Mouse (Mus musculus) lung, adult 2 months (tissue): ENCODE measurements around the gene Dpp6. TPM values are rescaled to one million over a fixed set of nuclear protein-coding genes. Genes with fewer than 3 reads are reported as not detected.

Experiments
- DNase-seq: peaks from one replicate; pipeline ENCODE4 v3.0.0; 2022
- H3K4me1 ChIP-seq: fragments of 200-500 bp; 2 replicates; pipeline ENCODE4 v1.6.1; 2011; ENCODE audit warnings: low read length; ENCODE audit not compliant: control insufficient read depth, insufficient read depth
- H3K4me3 ChIP-seq: fragments of 200-500 bp; replicated peaks from 2 replicates; pipeline ENCODE3; 2011; ENCODE audit warnings: low read depth, mild to moderate bottlenecking, control low read depth, low read length; ENCODE audit errors: extremely low read depth
- CTCF ChIP-seq: fragments of 200-500 bp; IDR thresholded peaks from 2 replicates; pipeline ENCODE4 v1.5.1; 2011; ENCODE audit warnings: mild to moderate bottlenecking, low read length, control low read depth; ENCODE audit not compliant: insufficient read depth
- POLR2A ChIP-seq: fragments of 200-500 bp; IDR thresholded peaks from 2 replicates; pipeline ENCODE4 v1.6.1; 2011; ENCODE audit warnings: low read depth, mild to moderate bottlenecking, control low read depth, low read length, borderline replicate concordance; ENCODE audit errors: extremely low read depth
- WGBS: fragments of 180-500 bp; shearing (Covaris S2); methylation state at CpG from one replicate; pipeline ENCODE4 v1.1.7; 2018; 5-methylcytosine and 5-hydroxymethylcytosine counted together
- polyA plus RNA-seq: library from polyadenylated mRNA; depleted of rRNA; stranded (reverse); fragments of >200 nt; gene quantifications from 2 replicates; pipeline ENCODE4 v1.2.3, GENCODE M21; 2012

Gene Dpp6
- polyA plus RNA-seq, 1 experiment = 0.40 TPM

DNA sequence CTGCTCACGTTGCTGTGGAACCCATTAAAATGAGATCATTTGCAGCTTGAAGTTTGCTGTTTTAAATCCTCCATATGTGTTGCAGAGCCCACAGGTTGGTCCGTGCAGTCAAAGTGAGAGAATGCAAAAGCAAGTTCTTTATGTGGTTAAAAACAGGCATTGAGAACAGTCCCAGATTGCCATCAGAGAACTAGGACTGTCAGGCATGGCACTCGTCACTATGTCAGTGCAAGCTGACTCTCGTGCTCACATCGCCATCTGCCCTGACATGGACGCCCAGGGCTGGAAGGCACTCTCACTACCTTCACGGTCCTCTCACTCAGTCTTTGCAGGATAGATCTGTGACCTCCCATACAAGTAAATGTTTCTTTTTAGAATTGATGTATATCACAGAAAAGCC is 600.4 kb downstream of the Dpp6 start:
- no peak for TF ChIP-seq CTCF
- TF ChIP-seq POLR2A = no peak
- no peaks in the 10 kb centered on the region for H3K4me1 ChIP-seq
- 66% methylated on average over 7 of the region's 7 CpGs for WGBS

DNA sequence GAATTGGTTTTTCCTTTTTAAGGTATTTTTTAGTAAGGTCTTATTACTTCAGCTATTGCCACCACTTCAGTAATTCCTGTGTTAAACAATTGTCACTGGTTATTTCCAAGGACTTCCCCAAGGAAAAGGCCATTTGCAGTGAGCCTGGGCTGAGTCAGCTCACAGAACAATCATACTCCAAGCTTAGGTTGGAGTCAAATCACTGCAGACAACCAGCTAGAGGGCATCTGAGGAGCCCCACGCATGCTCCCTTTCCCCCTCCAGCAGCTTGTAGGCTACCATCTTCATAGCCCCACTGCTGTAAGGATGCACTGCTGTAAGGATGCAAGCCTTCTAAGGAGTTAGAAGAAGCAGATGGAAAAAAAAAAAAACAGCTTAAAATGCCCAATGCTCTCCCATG is 601.9 kb downstream of the Dpp6 start:
- 61% methylated on average over 1 of the region's 1 CpGs for WGBS
- no peak overlapping the region for H3K4me3 ChIP-seq
- H3K4me1 ChIP-seq = no peaks in the 10 kb centered on the region
- no peak for DNase-seq
- TF ChIP-seq CTCF (no peak), POLR2A (no peak)

More for the DNA sequence above, 600.4 kb downstream of the Dpp6 start:
- no peak overlapping the region for H3K4me3 ChIP-seq
- no peak for DNase-seq

DNA sequence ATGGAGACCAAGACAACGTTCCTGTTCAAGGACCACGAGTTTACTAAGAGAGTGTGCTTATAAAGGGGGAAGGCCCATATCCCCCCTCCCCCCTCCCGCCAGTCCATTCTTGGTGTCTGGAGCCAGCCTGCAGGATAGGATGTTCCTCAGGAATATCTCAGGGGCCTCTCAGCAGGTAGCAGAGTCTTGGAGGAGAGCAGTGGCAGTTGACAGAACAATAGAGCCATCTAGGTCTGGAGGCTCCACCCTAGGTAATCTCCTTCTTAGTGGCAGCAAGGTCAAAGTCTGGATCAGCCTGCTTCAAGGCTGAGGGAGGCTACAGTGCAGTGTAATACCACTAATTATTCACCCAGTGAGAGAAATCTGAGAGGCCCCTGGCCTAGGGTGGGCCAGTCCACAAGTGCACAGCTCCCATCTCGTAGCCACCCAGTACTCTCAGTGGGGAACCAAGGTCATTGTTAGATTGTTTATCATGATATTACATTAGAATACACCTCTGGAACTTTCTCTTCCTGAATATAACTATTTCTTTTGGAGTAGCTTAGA is 604.2 kb downstream of the Dpp6 start:
- Histone ChIP-seq H3K4me1 (no peaks in the 10 kb centered on the region), H3K4me3 (no peak overlapping the region)
- DNase-seq = no peak
- TF ChIP-seq CTCF (no peak), POLR2A (no peak)
- 65% methylated on average over 4 of the region's 4 CpGs for WGBS

DNA sequence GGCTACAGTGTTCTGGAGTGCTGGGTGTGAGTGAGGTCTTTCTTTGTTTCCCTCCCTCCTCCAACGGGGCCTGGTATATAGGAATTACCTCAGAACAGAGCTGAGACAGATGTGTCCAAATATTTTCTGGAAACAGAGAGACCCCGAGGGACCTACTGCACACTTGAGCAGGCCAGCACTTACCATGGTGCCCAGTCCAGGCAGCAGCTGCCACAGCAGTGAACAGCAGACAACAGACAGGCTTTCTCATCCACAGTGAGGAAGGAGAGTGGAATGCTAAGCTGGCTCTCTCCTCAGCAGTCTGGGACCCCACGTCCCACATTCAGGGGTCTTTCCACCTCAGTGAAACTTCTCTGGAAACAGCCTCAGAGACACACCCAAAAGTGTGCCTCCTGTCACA is 606.8 kb downstream of the Dpp6 start:
- no peaks in the 10 kb centered on the region for H3K4me1 ChIP-seq
- WGBS = 72% methylated on average over 3 of the region's 3 CpGs
- DNase-seq = no peak
- no peak for TF ChIP-seq CTCF
- TF ChIP-seq POLR2A = no peak
- no peak overlapping the region for H3K4me3 ChIP-seq

DNA sequence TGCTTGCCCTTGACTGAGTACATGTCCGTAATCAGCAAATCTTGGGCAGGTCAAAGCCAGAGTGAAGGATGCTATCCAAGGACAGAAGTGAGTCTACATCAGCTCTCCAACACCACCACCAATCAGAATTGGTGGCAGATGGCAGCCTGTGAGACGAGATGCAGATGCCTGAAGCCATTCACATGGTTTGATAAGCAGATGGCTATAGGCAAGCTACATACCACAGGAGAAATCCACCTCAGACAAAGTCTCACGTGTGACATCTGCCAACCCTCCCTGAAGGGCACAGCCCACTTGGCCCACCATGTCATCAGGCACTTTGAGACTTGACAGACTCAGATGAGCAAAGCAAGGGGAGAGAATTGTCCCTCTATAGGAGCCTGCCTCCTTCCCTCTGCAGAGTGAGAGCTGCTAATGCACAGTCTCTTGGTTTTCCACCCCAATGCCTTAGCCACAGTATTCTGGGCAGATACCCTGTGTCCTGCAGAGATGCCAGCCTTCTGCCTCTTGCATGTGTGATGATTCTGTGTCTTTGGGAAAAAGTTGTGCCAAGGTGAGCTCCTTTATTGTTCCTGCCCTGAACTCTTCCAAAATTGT is 607.6 kb downstream of the Dpp6 start:
- TF ChIP-seq CTCF = no peak
- TF ChIP-seq POLR2A = no peak
- no peak for DNase-seq
- Histone ChIP-seq H3K4me1 (no peaks in the 10 kb centered on the region), H3K4me3 (no peak overlapping the region)
- 58% methylated on average over 3 of the region's 3 CpGs for WGBS

DNA sequence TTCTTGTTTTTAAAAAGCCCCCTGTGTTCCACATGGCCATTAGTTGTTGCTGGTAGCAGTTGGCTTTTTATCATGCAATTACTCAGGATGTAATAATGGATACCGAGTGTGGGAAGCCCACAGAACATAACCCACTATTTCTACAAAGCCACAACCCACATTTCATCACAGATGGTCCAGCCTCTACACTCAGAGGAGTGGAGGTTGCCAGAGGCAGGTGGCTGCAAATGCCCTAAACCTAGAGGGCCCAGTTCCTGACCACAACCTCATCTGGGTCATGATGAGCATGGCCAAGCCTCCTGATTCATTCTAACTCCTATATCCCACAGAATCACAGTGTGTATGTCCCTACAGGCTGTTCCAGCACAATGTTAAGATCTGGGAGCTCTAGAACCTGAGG is 609.2 kb downstream of the Dpp6 start:
- Histone ChIP-seq H3K4me1 (no peaks in the 10 kb centered on the region), H3K4me3 (no peak overlapping the region)
- DNase-seq = no peak
- WGBS = 70% methylated on average over 1 of the region's 1 CpGs
- TF ChIP-seq POLR2A (no peak), CTCF (no peak)

DNA sequence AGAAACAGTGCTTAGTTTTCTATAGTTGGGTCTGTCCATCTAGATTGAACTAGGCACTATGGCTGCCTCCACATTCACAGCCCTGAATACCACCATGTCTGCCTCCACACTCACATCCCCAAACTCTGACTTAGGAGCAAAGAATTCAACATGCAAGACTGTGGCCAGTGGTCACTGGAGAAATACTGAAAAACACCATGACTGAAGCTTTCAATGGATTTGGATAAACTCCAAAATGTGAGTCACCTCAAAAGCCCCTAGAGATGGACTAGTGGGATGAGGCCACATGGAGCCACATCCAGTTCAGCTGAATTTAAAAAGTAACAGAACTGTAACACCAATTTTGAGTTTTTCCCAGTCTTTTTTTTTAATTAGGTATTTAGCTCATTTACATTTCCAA is 616.6 kb downstream of the Dpp6 start:
- no peak overlapping the region for H3K4me3 ChIP-seq
- no peak for DNase-seq
- H3K4me1 ChIP-seq = no peaks in the 10 kb centered on the region
- TF ChIP-seq CTCF (no peak), POLR2A (no peak)

DNA sequence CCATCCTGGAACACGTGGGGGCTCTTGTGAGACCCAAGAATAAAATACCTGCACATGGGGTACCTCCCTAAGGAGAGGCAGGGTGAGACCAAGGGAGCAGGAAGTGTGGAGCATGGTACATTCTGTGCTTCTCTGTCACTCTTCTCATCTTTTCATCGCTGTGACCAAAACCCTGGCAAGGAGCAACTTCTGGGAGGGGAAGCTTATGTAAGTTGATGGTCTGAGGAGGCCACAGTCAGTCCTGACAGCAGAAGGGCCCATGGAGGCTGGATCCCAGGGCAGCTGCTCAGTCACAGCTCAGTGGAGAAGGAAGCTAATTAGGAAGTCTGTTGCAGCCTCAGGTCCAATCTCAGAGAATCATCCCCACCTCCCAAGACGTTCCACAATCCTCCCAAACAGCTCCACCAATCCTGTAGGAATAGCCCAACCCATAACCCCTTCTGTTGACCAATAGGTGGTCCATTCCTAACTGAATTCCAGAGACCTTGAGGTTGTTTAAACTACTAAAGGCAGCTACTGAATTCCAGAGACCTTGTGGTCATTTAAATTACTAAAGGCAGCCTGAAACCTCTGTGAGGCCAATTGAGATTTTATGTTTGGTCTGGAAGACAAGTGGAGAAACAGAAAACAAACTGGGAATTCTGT is 636.3 kb downstream of the Dpp6 start:
- H3K4me3 ChIP-seq = no peak overlapping the region
- TF ChIP-seq POLR2A (no peak), CTCF (no peak)
- WGBS = 26% methylated on average over 3 of the region's 3 CpGs
- no peak for DNase-seq
- no peaks in the 10 kb centered on the region for H3K4me1 ChIP-seq

DNA sequence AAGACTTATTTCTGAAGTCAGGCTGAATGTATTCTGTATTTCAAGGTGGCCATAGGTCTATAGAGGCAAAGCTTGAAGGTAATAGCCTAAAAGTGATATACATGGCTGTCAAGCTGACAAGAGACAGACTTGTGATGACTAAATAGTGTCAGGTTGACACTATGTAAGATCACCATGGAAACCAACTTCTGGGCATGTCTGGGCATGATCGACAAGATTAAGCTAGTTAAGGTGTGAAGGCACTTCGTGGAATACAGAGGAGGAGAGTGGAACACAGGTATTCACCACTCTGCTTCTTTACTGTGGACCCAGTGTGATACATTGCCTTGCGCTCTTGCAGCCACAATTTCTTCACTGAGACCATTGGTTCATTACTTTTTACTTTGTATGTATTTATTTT is 637.4 kb downstream of the Dpp6 start:
- no peaks in the 10 kb centered on the region for H3K4me1 ChIP-seq
- 75% methylated on average over 3 of the region's 3 CpGs for WGBS
- TF ChIP-seq CTCF = no peak
- no peak for TF ChIP-seq POLR2A
- no peak for DNase-seq
- H3K4me3 ChIP-seq = no peak overlapping the region

DNA sequence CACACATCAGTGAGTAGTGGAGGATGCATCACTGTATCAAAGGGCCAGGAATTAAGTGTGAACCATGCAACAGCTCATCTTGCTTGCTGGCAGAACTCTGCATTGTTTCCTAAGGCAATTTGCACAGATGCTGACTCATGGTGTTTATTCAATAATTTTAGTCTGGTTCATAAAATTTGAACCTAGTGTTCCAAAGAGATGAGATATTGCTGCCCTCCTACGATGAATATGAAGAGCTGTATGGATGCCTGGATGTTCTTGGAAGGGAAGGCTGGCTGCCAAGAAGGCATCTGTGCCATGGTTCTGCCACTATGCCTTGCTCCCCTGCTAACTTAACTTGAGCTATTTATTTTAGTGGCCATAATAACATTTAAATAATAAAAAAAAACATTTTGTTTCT is 640.0 kb downstream of the Dpp6 start:
- Histone ChIP-seq H3K4me3 (no peak overlapping the region), H3K4me1 (no peaks in the 10 kb centered on the region)
- 73% methylated on average over 1 of the region's 1 CpGs for WGBS
- DNase-seq = no peak
- TF ChIP-seq POLR2A (no peak), CTCF (no peak)
